Mouse (Mus musculus): ENCODE measurements at regions not wholly inside any gene's neighbourhood (a gene's known extent, or its start where the extent isn't known, plus 50 kb on each side); places are given as distances from the start of the nearest gene placed in this dataset.

GRCm38 (mm10) chr2:57772315-57772714 lies 225.4 kb upstream of the Galnt5 start:
- no peaks in the 10 kb centered on the region for H3K9me3 ChIP-seq (ENCODE audit: low read length)
- H3K27me3 ChIP-seq (ENCODE audit: insufficient read depth, low read length) = no peaks in the 10 kb centered on the region
- WGBS = 85% methylated on average over 2 of the region's 2 CpGs
- H3K36me3 ChIP-seq (ENCODE audit: insufficient read depth, low read length) = no peaks in the 10 kb centered on the region
- H3K4me1 ChIP-seq (ENCODE audit: insufficient read depth, low read length) = no peaks in the 10 kb centered on the region
- ATAC-seq (ENCODE audit: low FRiP score, low TSS enrichment) = no peak
- no peak overlapping the region for H3K4me3 ChIP-seq (ENCODE audit: low read length)
- no peak overlapping the region for H3K9ac ChIP-seq (replicated peaks; ENCODE audit: low read length)
- no peak overlapping the region for H3K27ac ChIP-seq (ENCODE audit: low read length)
- H3K4me2 ChIP-seq (replicated peaks; ENCODE audit: low read depth, low read length) = no peak overlapping the region

- no peak overlapping the region for H3K9ac ChIP-seq (replicated peaks; ENCODE audit: low read length)
- H3K4me3 ChIP-seq (ENCODE audit: low read length) = no peak overlapping the region
- no peaks in the 10 kb centered on the region for H3K36me3 ChIP-seq (ENCODE audit: insufficient read depth, low read length)
- 60% methylated on average over 5 of the region's 5 CpGs for WGBS
- no peak overlapping the region for H3K27ac ChIP-seq (ENCODE audit: low read length)
- ATAC-seq (ENCODE audit: low FRiP score, low TSS enrichment) = no peak
- H3K27me3 ChIP-seq (ENCODE audit: insufficient read depth, low read length) = no peaks in the 10 kb centered on the region
- H3K9me3 ChIP-seq (ENCODE audit: low read length) = no peaks in the 10 kb centered on the region
- no peak overlapping the region for H3K4me2 ChIP-seq (replicated peaks; ENCODE audit: low read depth, low read length)
- no peaks in the 10 kb centered on the region for H3K4me1 ChIP-seq (ENCODE audit: insufficient read depth, low read length)
Observed at GRCm38 (mm10) chr2:57776154-57776553, 221.5 kb upstream of the Galnt5 start.

- 92% methylated on average over 1 of the region's 1 CpGs for WGBS
- Histone ChIP-seq H3K4me3 (ENCODE audit: low read length) (no peak overlapping the region), H3K4me2 (replicated peaks; ENCODE audit: low read depth, low read length) (no peak overlapping the region), H3K27ac (ENCODE audit: low read length) (no peak overlapping the region), H3K36me3 (ENCODE audit: insufficient read depth, low read length) (no peaks in the 10 kb centered on the region), H3K9me3 (ENCODE audit: low read length) (no peaks in the 10 kb centered on the region), H3K27me3 (ENCODE audit: insufficient read depth, low read length) (no peaks in the 10 kb centered on the region), H3K4me1 (ENCODE audit: insufficient read depth, low read length) (no peaks in the 10 kb centered on the region), H3K9ac (replicated peaks; ENCODE audit: low read length) (no peak overlapping the region)
- ATAC-seq (ENCODE audit: low FRiP score, low TSS enrichment) = no peak
Observed at GRCm38 (mm10) chr2:57780836-57781235, 216.8 kb upstream of the Galnt5 start.

GRCm38 (mm10) chr2:57793519-57794296 lies 204.0 kb upstream of the Galnt5 start:
- no peaks in the 10 kb centered on the region for H3K36me3 ChIP-seq (ENCODE audit: insufficient read depth, low read length)
- no peaks in the 10 kb centered on the region for H3K27me3 ChIP-seq (ENCODE audit: insufficient read depth, low read length)
- no peak overlapping the region for H3K27ac ChIP-seq (ENCODE audit: low read length)
- no peak overlapping the region for H3K4me3 ChIP-seq (ENCODE audit: low read length)
- H3K4me1 ChIP-seq (ENCODE audit: insufficient read depth, low read length) = no peaks in the 10 kb centered on the region
- 81% methylated on average over 8 of the region's 8 CpGs for WGBS
- H3K4me2 ChIP-seq (replicated peaks; ENCODE audit: low read depth, low read length) = no peak overlapping the region
- H3K9me3 ChIP-seq (ENCODE audit: low read length) = no peaks in the 10 kb centered on the region
- no peak overlapping the region for H3K9ac ChIP-seq (replicated peaks; ENCODE audit: low read length)
- ATAC-seq (ENCODE audit: low FRiP score, low TSS enrichment) = no peak

- Histone ChIP-seq H3K9me3 (ENCODE audit: low read length) (no peaks in the 10 kb centered on the region), H3K36me3 (ENCODE audit: insufficient read depth, low read length) (no peaks in the 10 kb centered on the region), H3K27ac (ENCODE audit: low read length) (no peak overlapping the region), H3K4me1 (ENCODE audit: insufficient read depth, low read length) (no peaks in the 10 kb centered on the region), H3K9ac (replicated peaks; ENCODE audit: low read length) (no peak overlapping the region), H3K4me2 (replicated peaks; ENCODE audit: low read depth, low read length) (no peak overlapping the region), H3K27me3 (ENCODE audit: insufficient read depth, low read length) (no peaks in the 10 kb centered on the region), H3K4me3 (ENCODE audit: low read length) (no peak overlapping the region)
- no peak for ATAC-seq (ENCODE audit: low FRiP score, low TSS enrichment)
- 61% methylated on average over 2 of the region's 2 CpGs for WGBS
Observed at GRCm38 (mm10) chr2:57799279-57799678, 198.4 kb upstream of the Galnt5 start.

- no peaks in the 10 kb centered on the region for H3K9me3 ChIP-seq (ENCODE audit: low read length)
- H3K36me3 ChIP-seq (ENCODE audit: insufficient read depth, low read length) = no peaks in the 10 kb centered on the region
- no peak overlapping the region for H3K9ac ChIP-seq (replicated peaks; ENCODE audit: low read length)
- no peaks in the 10 kb centered on the region for H3K4me1 ChIP-seq (ENCODE audit: insufficient read depth, low read length)
- no peak overlapping the region for H3K27ac ChIP-seq (ENCODE audit: low read length)
- WGBS = 54% methylated on average over 1 of the region's 1 CpGs
- H3K4me2 ChIP-seq (replicated peaks; ENCODE audit: low read depth, low read length) = no peak overlapping the region
- ATAC-seq (ENCODE audit: low FRiP score, low TSS enrichment) = no peak
- H3K27me3 ChIP-seq (ENCODE audit: insufficient read depth, low read length) = no peaks in the 10 kb centered on the region
- H3K4me3 ChIP-seq (ENCODE audit: low read length) = no peak overlapping the region
Observed at GRCm38 (mm10) chr2:57807911-57808310, 189.8 kb upstream of the Galnt5 start.

- Histone ChIP-seq H3K9ac (replicated peaks; ENCODE audit: low read length) (no peak overlapping the region), H3K27ac (ENCODE audit: low read length) (no peak overlapping the region), H3K4me1 (ENCODE audit: insufficient read depth, low read length) (no peaks in the 10 kb centered on the region), H3K27me3 (ENCODE audit: insufficient read depth, low read length) (no peaks in the 10 kb centered on the region), H3K36me3 (ENCODE audit: insufficient read depth, low read length) (no peaks in the 10 kb centered on the region), H3K4me2 (replicated peaks; ENCODE audit: low read depth, low read length) (no peak overlapping the region), H3K9me3 (ENCODE audit: low read length) (no peaks in the 10 kb centered on the region), H3K4me3 (ENCODE audit: low read length) (no peak overlapping the region)
- ATAC-seq (ENCODE audit: low FRiP score, low TSS enrichment) = no peak
- WGBS = 78% methylated on average over 1 of the region's 1 CpGs
Observed at GRCm38 (mm10) chr2:57812996-57813395, 184.7 kb upstream of the Galnt5 start.

- H3K36me3 ChIP-seq (ENCODE audit: insufficient read depth, low read length) = no peaks in the 10 kb centered on the region
- H3K27ac ChIP-seq (ENCODE audit: low read length) = no peak overlapping the region
- H3K4me2 ChIP-seq (replicated peaks; ENCODE audit: low read depth, low read length) = no peak overlapping the region
- ATAC-seq (ENCODE audit: low FRiP score, low TSS enrichment) = no peak
- H3K9ac ChIP-seq (replicated peaks; ENCODE audit: low read length) = no peak overlapping the region
- WGBS = 46% methylated on average over 2 of the region's 2 CpGs
- no peak overlapping the region for H3K4me3 ChIP-seq (ENCODE audit: low read length)
- no peaks in the 10 kb centered on the region for H3K9me3 ChIP-seq (ENCODE audit: low read length)
- H3K27me3 ChIP-seq (ENCODE audit: insufficient read depth, low read length) = no peaks in the 10 kb centered on the region
- no peaks in the 10 kb centered on the region for H3K4me1 ChIP-seq (ENCODE audit: insufficient read depth, low read length)
Observed at GRCm38 (mm10) chr2:57820343-57820742, 177.3 kb upstream of the Galnt5 start.

- Histone ChIP-seq H3K27ac (ENCODE audit: low read length) (no peak overlapping the region), H3K4me1 (ENCODE audit: insufficient read depth, low read length) (no peaks in the 10 kb centered on the region), H3K9me3 (ENCODE audit: low read length) (no peaks in the 10 kb centered on the region), H3K27me3 (ENCODE audit: insufficient read depth, low read length) (no peaks in the 10 kb centered on the region), H3K36me3 (ENCODE audit: insufficient read depth, low read length) (no peaks in the 10 kb centered on the region), H3K4me3 (ENCODE audit: low read length) (no peak overlapping the region), H3K9ac (replicated peaks; ENCODE audit: low read length) (no peak overlapping the region), H3K4me2 (replicated peaks; ENCODE audit: low read depth, low read length) (no peak overlapping the region)
- no peak for ATAC-seq (ENCODE audit: low FRiP score, low TSS enrichment)
- WGBS = 66% methylated on average over 1 of the region's 1 CpGs
Observed at GRCm38 (mm10) chr2:57820923-57821322, 176.8 kb upstream of the Galnt5 start.

- H3K9ac ChIP-seq (replicated peaks; ENCODE audit: low read length) = no peak overlapping the region
- no peaks in the 10 kb centered on the region for H3K4me1 ChIP-seq (ENCODE audit: insufficient read depth, low read length)
- no peak overlapping the region for H3K4me2 ChIP-seq (replicated peaks; ENCODE audit: low read depth, low read length)
- ATAC-seq (ENCODE audit: low FRiP score, low TSS enrichment) = no peak
- no peaks in the 10 kb centered on the region for H3K27me3 ChIP-seq (ENCODE audit: insufficient read depth, low read length)
- H3K4me3 ChIP-seq (ENCODE audit: low read length) = no peak overlapping the region
- H3K36me3 ChIP-seq (ENCODE audit: insufficient read depth, low read length) = no peaks in the 10 kb centered on the region
- WGBS = 83% methylated on average over 2 of the region's 2 CpGs
- H3K27ac ChIP-seq (ENCODE audit: low read length) = no peak overlapping the region
- no peaks in the 10 kb centered on the region for H3K9me3 ChIP-seq (ENCODE audit: low read length)
Observed at GRCm38 (mm10) chr2:57828284-57828683, 169.4 kb upstream of the Galnt5 start.

Measured in kidney, embryonic 16.5 days (tissue).